ENCODE assay signal across 8 mouse cellular contexts in the genomic region with DNA sequence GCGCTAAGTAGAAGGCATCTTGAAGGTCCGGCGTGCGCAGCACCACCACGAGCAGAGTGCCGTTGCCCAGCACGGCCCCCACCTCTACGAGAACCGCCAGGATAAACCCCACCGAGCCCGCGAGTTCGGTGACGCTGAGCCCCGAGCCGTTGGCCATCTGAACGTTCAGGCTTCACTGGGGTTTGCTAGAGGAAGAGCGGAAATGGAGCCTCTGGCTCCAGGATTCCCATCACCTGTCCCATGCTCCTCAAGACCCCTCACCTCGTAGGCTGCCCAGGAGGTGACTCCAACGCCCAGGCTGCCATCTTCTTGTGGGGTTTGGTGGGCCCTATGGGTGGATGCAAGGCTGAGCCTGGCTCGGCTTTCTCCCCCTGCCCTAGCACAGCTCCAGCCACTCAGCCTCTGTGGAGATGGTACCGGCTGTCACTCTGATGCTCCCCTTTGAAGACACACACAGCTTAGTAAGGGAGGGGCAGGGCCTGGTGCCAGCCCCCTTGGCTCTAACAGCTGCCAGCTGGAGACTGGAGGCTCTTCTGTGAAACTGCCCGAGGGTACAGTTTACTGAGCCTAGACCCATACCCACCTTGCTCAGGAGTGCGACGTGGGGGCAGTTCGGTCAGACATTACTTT. TPM values are rescaled to one million over a fixed set of nuclear protein-coding genes. Genes with fewer than 3 reads are reported as not detected.
DNase-seq lines count a peak whose midpoint lies in the region; ATAC-seq and TF ChIP-seq lines count a peak whose summit lies in the region.

Gene Gpr62, minus strand, starts transcription at position 368 of the 630 bp plus-strand sequence.

- H3K9ac ChIP-seq in heart, adult 2 months (ENCODE audit: low read depth, low read length) = peak within 1 kb of the TSS; percentile 70
- peak within 1 kb of the TSS; percentile 73 for H3K9ac ChIP-seq in hindbrain, embryonic 15.5 days
- no peak within 1 kb of the TSS; the same call in 1 of the 2 replicates for H3K9ac ChIP-seq in liver, embryonic 16.5 days (ENCODE audit: low read depth, low read length)

- H3K4me3 ChIP-seq in heart, adult 2 months = peak within 1 kb of the TSS; percentile 61
- H3K4me3 ChIP-seq in thymus, adult 2 months (ENCODE audit: control insufficient read depth, insufficient read depth, low read length) = peak within 1 kb of the TSS; percentile 36
- peak within 1 kb of the TSS; percentile 49 for H3K4me3 ChIP-seq in hindbrain, embryonic 15.5 days
- peak within 1 kb of the TSS; percentile 53 for H3K4me3 ChIP-seq in liver, embryonic 16.5 days (ENCODE audit: low read depth, low read length)

- 30% methylated on average over 26 of the region's 26 CpGs for WGBS in heart, adult 2 months
- 28% methylated on average over 26 of the region's 26 CpGs for WGBS in thymus, adult 2 months
- WGBS in hindbrain, embryonic 15.5 days = 23% methylated on average over 26 of the region's 26 CpGs
- WGBS in liver, embryonic 16.5 days (ENCODE audit: insufficient replicate concordance) = 28% methylated on average over 26 of the region's 26 CpGs

- H3K79me2 ChIP-seq in heart, adult 2 months (replicated peaks; ENCODE audit: control insufficient read depth, insufficient read depth, low read length) = no peaks in the 10 kb centered on the region

- DNase-seq in heart, adult 2 months = no peak
- no peak for DNase-seq in heart, adult 18-20 months
- DNase-seq in thymus, adult 2 months = no peak
- DNase-seq in thymus, postnatal 14 days = no peak
- no peak for DNase-seq in c-Kit-positive CD71-positive TER-119-positive erythroid progenitor cells, embryonic 14.5 days (ENCODE audit: low spot score)

- no peaks in the 10 kb centered on the region for H3K36me3 ChIP-seq in heart, adult 2 months (ENCODE audit: control insufficient read depth, insufficient read depth, low read length)
- H3K36me3 ChIP-seq in thymus, adult 2 months (ENCODE audit: control insufficient read depth, insufficient read depth, low read length) = no peaks in the 10 kb centered on the region
- peaks cover 25% of the 10 kb centered on the region for H3K36me3 ChIP-seq in hindbrain, embryonic 15.5 days
- H3K36me3 ChIP-seq in liver, embryonic 16.5 days (ENCODE audit: control insufficient read depth, insufficient read depth) = no peaks in the 10 kb centered on the region

- H3K4me2 ChIP-seq in hindbrain, embryonic 15.5 days = peak within 1 kb of the TSS; percentile 91
- H3K4me2 ChIP-seq in liver, embryonic 16.5 days (ENCODE audit: low read depth, low read length) = peak within 1 kb of the TSS; percentile 71

- no peak for TF ChIP-seq CTCF in heart, adult 2 months (IDR thresholded peaks at IDR 0.05)
- no peak for TF ChIP-seq CTCF in thymus, adult 2 months (IDR thresholded peaks at IDR 0.05; ENCODE audit: borderline replicate concordance, control insufficient read depth, extremely low read depth, insufficient read depth, low read length, poor library complexity)

- H3K9me3 ChIP-seq in hindbrain, embryonic 15.5 days = no peaks in the 10 kb centered on the region
- no peaks in the 10 kb centered on the region for H3K9me3 ChIP-seq in liver, embryonic 16.5 days (replicated peaks; ENCODE audit: control insufficient read depth, low read length)

- intact Hi-C loops in heart, adult 2 months (cut with DNase I) = no loop called here

- TF ChIP-seq POLR2A in heart, adult 2 months (IDR thresholded peaks at IDR 0.05; ENCODE audit: insufficient read depth, low read depth, low read length) = no peak
- TF ChIP-seq POLR2A in thymus, adult 2 months (IDR thresholded peaks at IDR 0.05; ENCODE audit: control insufficient read depth, extremely low read depth, insufficient read depth, low read length, poor library complexity) = no peak

- H3K27me3 ChIP-seq in heart, adult 2 months (ENCODE audit: control insufficient read depth, insufficient read depth, low read length) = no peaks in the 10 kb centered on the region
- peaks cover 9% of the 10 kb centered on the region; the same call in 1 of the 2 replicates for H3K27me3 ChIP-seq in thymus, adult 2 months (ENCODE audit: control insufficient read depth, insufficient read depth, low read length)
- H3K27me3 ChIP-seq in hindbrain, embryonic 15.5 days = no peaks in the 10 kb centered on the region
- H3K27me3 ChIP-seq in liver, embryonic 16.5 days (ENCODE audit: control insufficient read depth, insufficient read depth, low read depth, low read length) = peaks cover 31% of the 10 kb centered on the region

- no peak for TF ChIP-seq EP300 in heart, adult 2 months (IDR thresholded peaks at IDR 0.05; ENCODE audit: insufficient read depth, low read depth, low read length)

- peak within 1 kb of the TSS; percentile 49 for H3K27ac ChIP-seq in heart, adult 2 months
- H3K27ac ChIP-seq in thymus, adult 2 months (ENCODE audit: control insufficient read depth, insufficient read depth, low read length) = no peak within 1 kb of the TSS
- H3K27ac ChIP-seq in hindbrain, embryonic 15.5 days (replicated peaks) = peak within 1 kb of the TSS; percentile 90
- no peak within 1 kb of the TSS for H3K27ac ChIP-seq in liver, embryonic 16.5 days (ENCODE audit: low read length)

- ATAC-seq in hindbrain, embryonic 15.5 days (ENCODE audit: low FRiP score, low read depth) = peak; percentile 36
- no peak for ATAC-seq in liver, embryonic 16.5 days (ENCODE audit: low read depth)
- no peak for ATAC-seq in megakaryocyte progenitor cell, adult 5-6 weeks (replicated peaks; ENCODE audit: poor library complexity)

- no peaks in the 10 kb centered on the region for H3K4me1 ChIP-seq in heart, adult 2 months (ENCODE audit: control insufficient read depth, insufficient read depth, low read length)
- H3K4me1 ChIP-seq in thymus, adult 2 months (replicated peaks; ENCODE audit: control insufficient read depth, insufficient read depth, low read length) = peaks cover 14% of the 10 kb centered on the region
- H3K4me1 ChIP-seq in hindbrain, embryonic 15.5 days (replicated peaks) = peaks cover 22% of the 10 kb centered on the region
- H3K4me1 ChIP-seq in liver, embryonic 16.5 days (ENCODE audit: control insufficient read depth, low read depth, low read length) = no peaks in the 10 kb centered on the region; the same call in none of the 2 replicates

RNA-seq across cellular contexts. Expression of gene Gpr62, which starts in this region (rescaled TPM):
- total RNA-seq in heart, adult 2 months (2021) = not detected
- 0.12 TPM in 1 of 2 replicates, not detected in the other for polyA plus RNA-seq in heart, adult 2 months (2012; rRNA removed)
- not detected for total RNA-seq in heart, adult 18-20 months (2021)
- 0.31 and 0.47 TPM in 2 replicates for polyA plus RNA-seq in thymus, adult 2 months (2012; rRNA removed)
- 1.4 TPM in 2 replicates for polyA plus RNA-seq in hindbrain, embryonic 15.5 days (2015; fragmentation: Nextera tagmentation; extraction: Ambion mirVana)
- 0.04 TPM in 1 of 2 replicates, not detected in the other for polyA plus RNA-seq in liver, embryonic 16.5 days (2015; fragmentation: Nextera tagmentation; extraction: Ambion mirVana)
- total RNA-seq in megakaryocyte progenitor cell, adult 5-6 weeks (2015) = not detected in 2 replicates
- total RNA-seq in megakaryocyte progenitor cell, adult 5-6 weeks (2017) = not detected in 2 replicates

Comparison
In these comparisons a context has a peak if more than half of its experiments do, and no peak if none do; other contexts are left out.
1. H3K27ac ChIP-seq: peak in heart, adult 2 months (single experiment) and hindbrain, embryonic 15.5 days (single experiment); none in thymus, adult 2 months (single experiment) and liver, embryonic 16.5 days (single experiment).
2. Peak in every context shown above with its lines, with median percentiles within 50 percentile points of each other: H3K4me3 ChIP-seq.